Mouse (Mus musculus) E14TG2a.4 (cell line): ENCODE results near the gene Cdon.

Experiments
- H3K27me3 ChIP-seq: 2 replicates; pipeline ENCODE4 v1.6.1; 2014; ENCODE audit warnings: low read length, control low read depth; ENCODE audit not compliant: insufficient read depth
- H3K36me3 ChIP-seq: 2 replicates; pipeline ENCODE4 v1.6.1; 2014; ENCODE audit warnings: low read length, control low read depth; ENCODE audit not compliant: insufficient read depth
- H3K4me1 ChIP-seq: replicated peaks from 2 replicates; pipeline ENCODE4 v1.6.1; 2014; ENCODE audit warnings: low read depth, low read length, control low read depth
- H3K4me3 ChIP-seq: replicated peaks from 2 replicates; pipeline ENCODE4 v1.5.1; 2014; ENCODE audit warnings: mild to moderate bottlenecking, low read length
- H3K9me3 ChIP-seq: 2 replicates; pipeline ENCODE4 v1.6.1; 2014; ENCODE audit warnings: low read length, control low read depth
- CTCF ChIP-seq: conservative IDR thresholded peaks from 2 replicates; pipeline ENCODE4 v1.5.1; 2014; ENCODE audit warnings: low read length
- NANOG ChIP-seq: IDR thresholded peaks from 2 replicates; pipeline ENCODE4 v1.6.1; 2014; ENCODE audit warnings: borderline replicate concordance, low read length, mixed read lengths
- POU5F1 ChIP-seq: IDR thresholded peaks from 2 replicates; pipeline ENCODE4 v1.6.1; 2014; ENCODE audit warnings: low read length, borderline replicate concordance

Gene Cdon

DNA sequence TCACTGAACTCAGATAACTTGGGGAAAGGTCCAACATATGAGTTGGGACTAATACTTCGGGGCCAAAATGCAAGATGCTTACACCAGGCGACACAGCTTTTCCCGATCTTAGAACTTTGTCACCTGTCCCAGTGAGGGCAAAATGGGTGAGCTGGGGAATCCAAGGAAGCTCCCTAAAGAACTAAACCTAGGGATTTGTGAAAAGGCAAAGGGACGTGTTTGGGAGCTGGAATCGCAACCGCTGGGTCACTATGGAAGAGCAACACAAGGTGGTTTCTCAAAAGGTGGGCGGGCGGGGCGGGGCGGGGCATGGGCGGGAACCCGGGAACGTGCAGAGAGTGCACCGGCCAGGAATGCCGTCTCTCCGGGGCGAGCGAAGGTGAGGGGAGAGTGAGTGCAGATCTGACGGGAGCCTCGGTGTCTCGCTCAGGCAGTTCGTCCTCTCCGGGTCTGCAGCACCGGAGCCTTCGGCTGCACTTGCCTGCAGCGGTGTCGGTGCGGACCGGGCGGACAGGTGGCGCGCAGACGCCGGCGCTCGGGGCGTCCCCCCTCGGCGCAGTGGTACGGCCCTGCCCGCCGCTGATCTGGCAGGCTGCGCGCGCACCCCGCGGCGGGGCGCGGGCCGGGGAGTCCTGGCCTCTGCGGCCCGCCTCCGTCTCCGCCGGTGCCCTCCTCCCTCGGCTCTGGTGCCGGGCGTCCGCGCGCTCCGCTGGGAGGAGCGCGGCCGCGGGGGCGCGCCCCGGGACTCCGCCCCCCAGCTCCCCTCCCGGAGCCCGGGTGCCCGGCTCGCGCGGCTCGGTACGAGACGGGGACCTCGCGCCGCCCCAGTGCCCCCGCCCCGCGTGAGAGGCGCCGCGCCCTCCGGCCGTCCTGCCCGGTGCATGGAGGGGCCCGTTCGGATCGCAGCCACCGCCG, at the start of gene Cdon:
Gene Cdon (plus strand): TSS at position 324 of the 915 bp plus-strand sequence.
- TF ChIP-seq NANOG (no peak), POU5F1 (no peak), CTCF (no peak)
- no peaks in the 10 kb centered on the region for H3K9me3 ChIP-seq

DNA sequence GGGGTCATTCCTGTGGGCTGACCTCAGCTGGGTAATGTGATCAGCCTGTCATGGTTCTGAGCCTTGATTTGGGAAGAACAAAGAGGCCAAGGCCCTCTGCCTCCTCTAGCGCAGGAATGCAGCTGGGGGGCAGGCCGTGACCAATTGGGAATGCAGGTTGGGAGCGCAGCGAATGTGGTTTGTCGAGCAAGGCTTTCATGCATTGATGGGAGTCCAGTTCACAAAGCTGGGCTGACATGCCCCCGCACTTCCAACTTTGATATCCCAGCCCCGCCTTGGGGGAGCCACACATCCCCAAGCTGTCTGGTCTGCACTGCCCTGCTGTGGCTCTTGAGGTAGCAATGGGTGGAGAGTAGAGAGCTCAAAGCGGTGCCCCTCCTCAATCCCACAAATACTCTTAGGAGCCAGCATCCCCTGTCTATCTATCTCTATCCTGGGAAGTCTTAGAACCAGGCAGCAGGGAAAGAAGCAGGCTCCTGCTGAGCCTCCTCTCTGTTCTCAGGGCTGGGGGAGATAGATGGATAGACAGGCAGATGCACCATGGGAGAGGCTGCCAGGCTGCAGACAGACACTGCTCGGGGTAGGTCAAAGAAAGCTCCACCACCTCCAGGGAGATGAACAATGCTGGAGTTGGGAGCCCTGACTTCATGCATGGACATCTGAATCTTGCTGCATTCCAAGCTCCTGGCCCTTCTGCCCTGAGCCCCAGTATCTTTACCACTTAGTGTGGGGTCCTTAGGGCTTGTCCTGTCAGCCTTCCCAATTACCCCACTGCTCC, 48.4 kb upstream of the Cdon start:
- H3K4me3 ChIP-seq = no peak overlapping the region
- no peaks in the 10 kb centered on the region for H3K9me3 ChIP-seq
- no peaks in the 10 kb centered on the region for H3K36me3 ChIP-seq
- peaks cover 5% of the 10 kb centered on the region; the same call in 1 of the 2 replicates for H3K27me3 ChIP-seq
- no peak for TF ChIP-seq CTCF
- no peak for TF ChIP-seq NANOG
- no peak for TF ChIP-seq POU5F1
- peaks cover 7% of the 10 kb centered on the region; the same call in 1 of the 2 replicates for H3K4me1 ChIP-seq

More for the DNA sequence above, at the start of gene Cdon:
- Histone ChIP-seq H3K4me1 (peaks cover 32% of the 10 kb centered on the region), H3K36me3 (no peaks in the 10 kb centered on the region), H3K27me3 (peaks cover 12% of the 10 kb centered on the region; the same call in 1 of the 2 replicates), H3K4me3 (peak within 1 kb of the TSS; percentile 97)

DNA sequence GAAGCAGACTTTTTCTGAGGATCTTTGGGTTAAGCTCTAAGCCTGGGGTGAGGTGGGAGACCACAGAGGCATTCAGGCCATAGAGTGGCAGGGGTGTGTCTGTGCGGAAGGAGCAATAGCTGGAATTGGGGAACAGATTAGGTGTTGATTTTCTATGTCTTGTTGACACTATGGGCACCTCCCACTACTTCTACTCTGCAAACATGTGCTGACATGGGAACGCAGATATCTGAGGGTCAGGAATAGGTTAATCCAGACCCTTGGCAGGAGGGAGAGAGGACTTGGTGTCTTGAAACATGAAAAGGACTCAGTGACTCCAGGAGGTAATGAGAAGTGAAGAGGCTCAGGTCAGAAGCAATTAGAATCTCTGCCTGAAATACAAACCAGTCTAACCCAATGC, 43.0 kb upstream of the Cdon start:
- Histone ChIP-seq H3K27me3 (peaks cover 5% of the 10 kb centered on the region; the same call in 1 of the 2 replicates), H3K36me3 (no peaks in the 10 kb centered on the region), H3K4me1 (no peaks in the 10 kb centered on the region), H3K9me3 (no peaks in the 10 kb centered on the region), H3K4me3 (no peak overlapping the region)
- TF ChIP-seq NANOG = no peak
- TF ChIP-seq CTCF = no peak
- TF ChIP-seq POU5F1 = no peak

DNA sequence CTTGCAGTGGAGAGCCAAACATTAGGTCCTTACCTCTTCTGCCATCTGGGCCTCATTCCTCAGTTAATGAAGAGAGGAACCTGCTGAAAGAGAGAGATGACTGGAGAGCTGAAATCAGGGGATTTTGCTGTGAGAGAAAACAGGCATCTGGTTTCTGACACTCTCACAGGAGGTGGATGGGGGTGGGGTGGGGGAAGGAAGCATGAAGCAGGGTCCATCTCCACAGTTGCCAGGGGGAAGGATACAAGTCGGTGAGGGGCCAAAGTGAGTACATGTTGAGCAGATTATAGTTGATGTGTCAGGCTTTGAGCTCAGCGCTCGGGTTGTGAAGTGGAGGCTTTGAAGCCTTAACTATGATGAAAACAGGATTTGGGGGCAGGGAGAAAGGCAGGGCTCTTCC, 41.9 kb upstream of the Cdon start:
- H3K4me3 ChIP-seq = no peak overlapping the region
- no peaks in the 10 kb centered on the region for H3K36me3 ChIP-seq
- no peaks in the 10 kb centered on the region for H3K9me3 ChIP-seq
- H3K27me3 ChIP-seq = peaks cover 3% of the 10 kb centered on the region; the same call in 1 of the 2 replicates
- no peaks in the 10 kb centered on the region for H3K4me1 ChIP-seq
- no peak for TF ChIP-seq CTCF

DNA sequence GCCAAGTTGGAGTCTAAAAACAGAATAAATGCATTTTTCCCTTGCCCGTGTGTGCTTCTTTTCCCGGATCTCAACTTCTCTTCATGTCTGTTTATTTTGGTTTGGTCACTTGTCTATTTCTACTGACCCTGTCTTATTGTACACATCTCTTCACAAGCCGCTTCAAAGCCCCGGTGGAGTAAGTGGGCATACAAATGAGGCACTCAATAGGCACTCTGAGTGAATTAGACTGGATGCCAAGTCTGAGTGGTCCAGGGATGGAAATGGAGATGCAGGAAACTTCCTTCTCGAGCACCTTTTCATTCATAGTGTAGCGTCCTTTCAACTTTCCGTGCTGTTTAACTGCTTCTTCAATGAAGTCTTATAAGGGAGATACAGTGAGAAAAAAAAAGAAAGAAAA, 21.0 kb upstream of the Cdon start:
- no peak overlapping the region for H3K4me3 ChIP-seq
- H3K4me1 ChIP-seq = peaks cover 22% of the 10 kb centered on the region
- peaks cover 6% of the 10 kb centered on the region; the same call in 1 of the 2 replicates for H3K9me3 ChIP-seq
- peaks cover 18% of the 10 kb centered on the region for H3K27me3 ChIP-seq
- TF ChIP-seq POU5F1 (no peak), CTCF (no peak), NANOG (no peak)
- H3K36me3 ChIP-seq = no peaks in the 10 kb centered on the region

DNA sequence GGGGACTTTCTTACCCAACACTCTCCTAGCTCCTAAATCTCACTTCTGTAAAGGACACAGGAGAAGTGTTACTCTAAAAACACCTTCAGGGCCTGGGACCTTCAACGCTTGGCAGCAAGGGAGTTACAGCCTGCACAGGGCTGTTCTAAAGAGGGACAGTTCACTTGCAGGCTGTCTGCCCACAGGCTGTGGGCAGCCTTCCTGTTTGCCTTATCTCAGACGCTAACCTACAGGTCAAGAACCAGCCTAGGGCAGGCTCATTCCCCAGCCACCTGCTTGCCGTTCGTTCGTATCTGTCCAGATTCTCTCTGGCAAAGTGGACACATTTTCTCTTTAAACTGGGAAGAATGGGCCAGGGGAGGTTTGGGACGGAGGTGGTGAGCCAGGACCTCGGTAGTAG, 20.5 kb upstream of the Cdon start:
- peaks cover 18% of the 10 kb centered on the region for H3K27me3 ChIP-seq
- H3K4me1 ChIP-seq = peaks cover 26% of the 10 kb centered on the region
- TF ChIP-seq NANOG = no peak
- TF ChIP-seq CTCF = no peak
- TF ChIP-seq POU5F1 = no peak
- no peak overlapping the region; the same call in 1 of the 2 replicates for H3K4me3 ChIP-seq
- H3K36me3 ChIP-seq = no peaks in the 10 kb centered on the region
- peaks cover 6% of the 10 kb centered on the region; the same call in 1 of the 2 replicates for H3K9me3 ChIP-seq

DNA sequence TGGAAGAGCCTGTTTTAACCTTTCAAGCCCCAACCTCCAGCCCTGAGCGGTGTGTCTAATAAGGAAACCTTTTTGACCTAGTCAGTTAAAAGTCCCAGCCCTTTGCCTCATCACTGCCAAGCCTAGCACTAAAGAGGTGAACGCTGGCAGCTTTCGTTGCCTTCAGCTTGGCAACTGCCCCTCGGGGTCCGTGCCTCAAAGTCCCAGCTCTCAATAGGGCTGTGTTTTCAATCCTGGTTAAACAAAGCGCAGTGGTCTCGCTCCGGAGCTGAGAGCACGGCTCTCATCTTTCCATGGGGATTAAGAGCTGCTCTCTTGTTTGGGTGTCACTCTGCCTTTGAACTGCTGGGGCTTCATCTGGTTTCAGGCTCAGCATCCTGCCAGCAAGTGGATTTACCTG, 20.1 kb upstream of the Cdon start:
- no peak overlapping the region; the same call in 1 of the 2 replicates for H3K4me3 ChIP-seq
- peaks cover 6% of the 10 kb centered on the region; the same call in 1 of the 2 replicates for H3K9me3 ChIP-seq
- peaks cover 18% of the 10 kb centered on the region for H3K27me3 ChIP-seq
- no peaks in the 10 kb centered on the region for H3K36me3 ChIP-seq
- peaks cover 30% of the 10 kb centered on the region for H3K4me1 ChIP-seq
- TF ChIP-seq CTCF (no peak), NANOG (no peak)

DNA sequence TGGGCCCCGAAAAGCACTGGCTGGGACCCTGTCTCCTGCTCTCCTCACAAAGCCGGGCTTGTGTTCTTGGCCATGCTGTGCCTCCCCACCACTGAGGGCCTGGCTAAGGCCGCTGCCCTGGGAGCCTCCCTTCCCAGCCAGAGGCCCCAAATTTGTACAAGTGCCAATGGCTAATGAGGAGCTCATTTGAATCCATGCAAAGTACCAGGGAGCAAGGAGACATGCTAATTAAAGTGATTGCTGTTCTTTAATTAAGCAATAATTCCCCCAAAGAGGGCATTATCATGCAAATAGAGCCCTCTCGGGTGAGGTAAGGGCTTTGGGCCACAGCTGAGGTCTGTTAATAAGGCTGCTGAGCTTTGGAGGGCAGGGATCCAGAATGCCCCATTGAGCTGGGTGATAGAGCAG, 18.3 kb upstream of the Cdon start:
- Histone ChIP-seq H3K9me3 (peaks cover 6% of the 10 kb centered on the region; the same call in 1 of the 2 replicates), H3K4me3 (no peak overlapping the region), H3K27me3 (peaks cover 18% of the 10 kb centered on the region), H3K36me3 (no peaks in the 10 kb centered on the region), H3K4me1 (peaks cover 31% of the 10 kb centered on the region)
- TF ChIP-seq CTCF (no peak), NANOG (peak; percentile 53; the same call in 1 of the 2 replicates), POU5F1 (peak; percentile 71; the same call in 1 of the 2 replicates)
